Mouse (Mus musculus) embryonic facial prominence, embryonic 14.5 days (tissue): ENCODE data around the gene Adgrl3. TPM values are rescaled to one million over a fixed set of nuclear protein-coding genes. Genes with fewer than 3 reads are reported as not detected.
A peak's percentile ranks its signal among the peaks of the same experiment; 100 is the strongest.

Experiments used
- ATAC-seq: fragments of 200-750 bp; cut with Nextera tagmentation; 2 replicates; pipeline ENCODE4 v1.8.0; 2017; ENCODE audit warnings: low read depth, moderate number of reproducible peaks, moderate TSS enrichment
- DNase-seq: peaks from one replicate; pipeline ENCODE4 v3.0.0-alpha.2; 2015; ENCODE audit warnings: low spot score
- H3K27ac ChIP-seq: fragments of 300-500 bp; sonication (generic); replicated peaks from 2 replicates; pipeline ENCODE4 v1.5.1; 2014; ENCODE audit warnings: low read depth, mild to moderate bottlenecking, low read length, moderate library complexity
- H3K27me3 ChIP-seq: fragments of 300-500 bp; sonication (generic); replicated peaks from 2 replicates; pipeline ENCODE4 v1.6.1; 2014; ENCODE audit warnings: low read length; ENCODE audit not compliant: control insufficient read depth, insufficient read depth
- H3K36me3 ChIP-seq: fragments of 300-500 bp; sonication (generic); 2 replicates; pipeline ENCODE4 v1.6.1; 2014; ENCODE audit warnings: low read length, mixed read lengths; ENCODE audit not compliant: control insufficient read depth, insufficient read depth
- H3K4me1 ChIP-seq: fragments of 300-500 bp; sonication (generic); 2 replicates; pipeline ENCODE4 v1.6.1; 2014; ENCODE audit warnings: antibody characterized with exemption, low read length; ENCODE audit not compliant: control insufficient read depth, insufficient read depth
- H3K4me2 ChIP-seq: fragments of 300-500 bp; sonication (generic); 2 replicates; pipeline ENCODE4 v1.6.1; 2014; ENCODE audit warnings: low read depth, mild to moderate bottlenecking, low read length, moderate library complexity, mixed read lengths
- H3K4me3 ChIP-seq: fragments of 300-500 bp; sonication (generic); 2 replicates; pipeline ENCODE4 v1.5.1; 2014; ENCODE audit warnings: low read depth, mild to moderate bottlenecking, low read length
- H3K9ac ChIP-seq: fragments of 300-500 bp; sonication (generic); 2 replicates; pipeline ENCODE4 v1.6.1; 2014; ENCODE audit warnings: low read depth, mild to moderate bottlenecking, low read length, moderate library complexity, mixed read lengths
- H3K9me3 ChIP-seq: fragments of 300-500 bp; sonication (generic); 2 replicates; pipeline ENCODE4 v1.6.1; 2016; ENCODE audit warnings: low read length; ENCODE audit not compliant: control insufficient read depth
- WGBS: fragments of 180-500 bp; shearing (Covaris S2); extraction: QIAGEN DNeasy Blood & Tissue Kit; methylation state at CpG from one replicate; pipeline ENCODE4 v1.1.7; 2014; 5-methylcytosine and 5-hydroxymethylcytosine counted together
- polyA plus RNA-seq: library from polyadenylated mRNA; unstranded; fragments of >200 nt; fragmentation: Nextera tagmentation; extraction: Ambion mirVana; gene quantifications from 2 replicates; pipeline ENCODE4 v1.2.1, GENCODE M21; 2014

The Adgrl3 gene
- polyA plus RNA-seq, 1 experiment from 2014 or later, result 26.0 TPM

GRCm38 (mm10) chr5:81345436-81346131, 325.6 kb downstream of the Adgrl3 start:
- Histone ChIP-seq H3K27ac (no peak overlapping the region), H3K9ac (no peak overlapping the region), H3K36me3 (no peaks in the 10 kb centered on the region), H3K9me3 (no peaks in the 10 kb centered on the region), H3K4me3 (no peak overlapping the region), H3K27me3 (no peaks in the 10 kb centered on the region), H3K4me1 (no peaks in the 10 kb centered on the region; the same call in 1 of the 2 replicates), H3K4me2 (no peak overlapping the region)
- 56% methylated on average over 9 of the region's 9 CpGs for WGBS
- DNase-seq (peak; percentile 33), ATAC-seq (peak; percentile 27)

GRCm38 (mm10) chr5:81347571-81347970, 327.6 kb downstream of the Adgrl3 start:
- DNase-seq, result peak; percentile 33

GRCm38 (mm10) chr5:81359560-81359959, 339.6 kb downstream of the Adgrl3 start:
- Histone ChIP-seq H3K4me3 (no peak overlapping the region), H3K27me3 (no peaks in the 10 kb centered on the region), H3K4me2 (no peak overlapping the region), H3K9ac (no peak overlapping the region), H3K27ac (no peak overlapping the region), H3K36me3 (no peaks in the 10 kb centered on the region), H3K9me3 (no peaks in the 10 kb centered on the region), H3K4me1 (no peaks in the 10 kb centered on the region)
- DNase-seq (no peak), ATAC-seq (no peak)
- 65% methylated on average over 2 of the region's 2 CpGs for WGBS

More at GRCm38 (mm10) chr5:81347571-81347970, 327.6 kb downstream of the Adgrl3 start:
- Histone ChIP-seq H3K9ac (no peak overlapping the region), H3K9me3 (no peaks in the 10 kb centered on the region), H3K4me1 (no peaks in the 10 kb centered on the region; the same call in 1 of the 2 replicates), H3K27ac (no peak overlapping the region), H3K4me2 (no peak overlapping the region), H3K36me3 (no peaks in the 10 kb centered on the region), H3K4me3 (no peak overlapping the region), H3K27me3 (no peaks in the 10 kb centered on the region)
- 25% methylated on average over 4 of the region's 4 CpGs for WGBS
- ATAC-seq, result no peak

GRCm38 (mm10) chr5:81364198-81364643, 344.3 kb downstream of the Adgrl3 start:
- ATAC-seq (no peak), DNase-seq (no peak)
- H3K9me3 ChIP-seq, result no peaks in the 10 kb centered on the region
- H3K4me1 ChIP-seq, result no peaks in the 10 kb centered on the region
- H3K27ac ChIP-seq, result no peak overlapping the region
- H3K9ac ChIP-seq, result no peak overlapping the region
- no peaks in the 10 kb centered on the region for H3K27me3 ChIP-seq
- 87% methylated on average over 8 of the region's 8 CpGs for WGBS
- no peak overlapping the region for H3K4me3 ChIP-seq
- no peak overlapping the region for H3K4me2 ChIP-seq
- no peaks in the 10 kb centered on the region for H3K36me3 ChIP-seq

- Histone ChIP-seq H3K36me3 (no peaks in the 10 kb centered on the region), H3K4me3 (no peak overlapping the region), H3K9ac (no peak overlapping the region), H3K9me3 (no peaks in the 10 kb centered on the region), H3K27ac (no peak overlapping the region), H3K27me3 (no peaks in the 10 kb centered on the region), H3K4me2 (no peak overlapping the region), H3K4me1 (no peaks in the 10 kb centered on the region)
- WGBS, result 69% methylated on average over 2 of the region's 2 CpGs
- ATAC-seq, result no peak
- no peak for DNase-seq
Observed at GRCm38 (mm10) chr5:81365250-81365649, 345.3 kb downstream of the Adgrl3 start.

- peak; percentile 48 for DNase-seq
- WGBS, result 70% methylated on average over 10 of the region's 10 CpGs
- H3K4me3 ChIP-seq, result no peak overlapping the region
- H3K36me3 ChIP-seq, result no peaks in the 10 kb centered on the region
- H3K4me2 ChIP-seq, result no peak overlapping the region
- no peaks in the 10 kb centered on the region for H3K4me1 ChIP-seq
- no peaks in the 10 kb centered on the region for H3K9me3 ChIP-seq
- ATAC-seq, result no peak
- H3K27me3 ChIP-seq, result no peaks in the 10 kb centered on the region
- no peak overlapping the region for H3K27ac ChIP-seq
- no peak overlapping the region for H3K9ac ChIP-seq
Observed at GRCm38 (mm10) chr5:81370126-81370850, 350.4 kb downstream of the Adgrl3 start.

- H3K27me3 ChIP-seq, result no peaks in the 10 kb centered on the region
- ATAC-seq, result no peak
- no peak overlapping the region for H3K4me3 ChIP-seq
- no peaks in the 10 kb centered on the region for H3K36me3 ChIP-seq
- no peak overlapping the region for H3K9ac ChIP-seq
- H3K9me3 ChIP-seq, result no peaks in the 10 kb centered on the region
- DNase-seq, result no peak
- no peak overlapping the region for H3K4me2 ChIP-seq
- no peak overlapping the region for H3K27ac ChIP-seq
- WGBS, result 87% methylated on average over 7 of the region's 7 CpGs
- H3K4me1 ChIP-seq, result no peaks in the 10 kb centered on the region
Observed at GRCm38 (mm10) chr5:81375992-81376391, 356.1 kb downstream of the Adgrl3 start.

- ATAC-seq (no peak), DNase-seq (no peak)
- Histone ChIP-seq H3K4me3 (no peak overlapping the region), H3K4me2 (no peak overlapping the region), H3K4me1 (no peaks in the 10 kb centered on the region), H3K27me3 (no peaks in the 10 kb centered on the region), H3K9me3 (no peaks in the 10 kb centered on the region), H3K27ac (no peak overlapping the region), H3K36me3 (no peaks in the 10 kb centered on the region), H3K9ac (no peak overlapping the region)
- WGBS, result 13% methylated on average over 1 of the region's 1 CpGs
Observed at GRCm38 (mm10) chr5:81405582-81406143, 385.7 kb downstream of the Adgrl3 start.
